In the genomic region with DNA sequence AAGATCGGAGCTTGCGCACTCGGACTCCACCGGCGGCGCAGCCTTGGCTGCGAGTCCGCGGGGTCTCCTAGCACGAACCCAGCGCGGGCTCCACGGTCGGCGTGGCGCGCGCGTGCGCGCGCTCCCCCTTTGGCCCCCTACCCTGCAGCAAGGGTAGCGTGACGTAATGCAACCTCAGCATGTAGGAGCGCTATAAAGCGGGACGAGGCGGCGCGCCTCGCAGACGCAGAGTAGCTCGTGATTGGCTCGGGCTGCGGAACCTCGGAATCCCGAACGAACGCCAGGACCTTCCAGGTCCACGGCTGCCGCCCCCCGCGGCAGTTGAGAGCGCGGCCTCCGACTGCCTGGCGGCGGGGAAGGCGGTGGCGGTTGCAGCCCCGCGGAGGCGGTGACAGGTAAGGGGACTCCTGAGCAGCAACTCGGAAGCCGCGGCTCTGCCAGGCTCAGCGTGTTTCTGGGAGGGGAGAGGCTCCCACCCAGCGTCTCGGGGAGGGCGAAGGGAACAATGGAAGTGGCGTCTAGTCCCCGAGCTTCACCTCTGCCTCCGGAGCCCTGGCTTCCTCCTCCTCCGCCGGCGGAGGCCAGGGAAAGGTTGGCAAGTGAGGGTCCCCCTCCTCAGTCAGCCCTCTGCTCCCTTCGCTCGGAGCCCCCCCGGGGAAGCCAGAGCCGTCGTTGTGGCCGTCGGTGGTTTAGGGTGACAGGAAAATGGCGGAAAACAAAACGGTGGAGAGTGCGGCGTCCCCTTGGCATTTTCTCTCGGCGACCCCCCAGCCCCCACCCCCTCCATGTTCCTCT, we compare ENCODE assay signal across 9 mouse cellular contexts. TPM values are rescaled to one million over a fixed set of nuclear protein-coding genes. Genes with fewer than 3 reads are reported as not detected.
DNase-seq lines count a peak whose midpoint lies in the region; ATAC-seq lines count a peak whose summit lies in the region.
"Had no signal": no experiment of that assay in that cellular context is flagged by ENCODE, and none has a peak within 500 bp of the region (broad histone marks: within the 10 kb centered on the region; RNA-seq: fewer than 3 reads in every experiment).

Zfp711 (plus strand) TSS at position 16 of the 795 bp plus-strand sequence.

- H3K4me3 ChIP-seq in forebrain, embryonic 15.5 days, result peak within 1 kb of the TSS; percentile 78
- peak within 1 kb of the TSS; percentile 60 for H3K4me3 ChIP-seq in hindbrain, embryonic 11.5 days (ENCODE audit: low read depth, low read length)
- peak within 1 kb of the TSS; percentile 65 for H3K4me3 ChIP-seq in lung, embryonic 16.5 days (ENCODE audit: low read length)

- peak within 1 kb of the TSS; percentile 41 for H3K4me2 ChIP-seq in forebrain, embryonic 15.5 days (replicated peaks)
- peak within 1 kb of the TSS; percentile 34 for H3K4me2 ChIP-seq in hindbrain, embryonic 11.5 days (replicated peaks; ENCODE audit: low read depth, low read length)
- H3K4me2 ChIP-seq in lung, embryonic 16.5 days (ENCODE audit: low read depth, low read length), result peak within 1 kb of the TSS; percentile 62

- H3K4me1 ChIP-seq in forebrain, embryonic 15.5 days, result no peaks in the 10 kb centered on the region
- no peaks in the 10 kb centered on the region for H3K4me1 ChIP-seq in hindbrain, embryonic 11.5 days (replicated peaks; ENCODE audit: control insufficient read depth, insufficient read depth, low read length)
- H3K4me1 ChIP-seq in lung, embryonic 16.5 days (replicated peaks; ENCODE audit: control insufficient read depth, insufficient read depth, low read length), result no peaks in the 10 kb centered on the region

- peak; percentile 98 for ATAC-seq in forebrain, embryonic 15.5 days (replicated peaks)
- peak; percentile 97 for ATAC-seq in hindbrain, embryonic 11.5 days (ENCODE audit: low FRiP score)
- ATAC-seq in lung, embryonic 16.5 days (ENCODE audit: low read depth), result peak; percentile 97
- ATAC-seq: Patski had no signal

- no peaks in the 10 kb centered on the region for H3K9me3 ChIP-seq in forebrain, embryonic 15.5 days
- no peaks in the 10 kb centered on the region for H3K9me3 ChIP-seq in hindbrain, embryonic 11.5 days (ENCODE audit: control insufficient read depth, low read length)
- no peaks in the 10 kb centered on the region for H3K9me3 ChIP-seq in lung, embryonic 16.5 days (ENCODE audit: control insufficient read depth, low read length)

- DNase-seq in ES-CJ7 (ENCODE audit: low read depth, low spot score) (peak; percentile 75), MN1 (ENCODE audit: low spot score) (no peak)
- peak; percentile 52 for DNase-seq in cerebellum, adult 11 months
- peak; percentile 86 for DNase-seq in hindbrain, embryonic 11.5 days (ENCODE audit: low spot score)
- peak; percentile 57 to 69 for DNase-seq in layer of hippocampus, postnatal 14 days (ENCODE audit: low spot score in 2 of 2)
- DNase-seq in retina, postnatal 1 day, result peak; percentile 93

- WGBS in forebrain, embryonic 15.5 days, result 18% methylated on average over 62 of the region's 79 CpGs
- 16% methylated on average over 47 of the region's 79 CpGs for WGBS in hindbrain, embryonic 11.5 days
- 17% methylated on average over 67 of the region's 79 CpGs for WGBS in lung, embryonic 16.5 days

- no peaks in the 10 kb centered on the region for H3K27me3 ChIP-seq in forebrain, embryonic 15.5 days
- no peaks in the 10 kb centered on the region for H3K27me3 ChIP-seq in hindbrain, embryonic 11.5 days (ENCODE audit: control insufficient read depth, insufficient read depth, low read length)
- H3K27me3 ChIP-seq in lung, embryonic 16.5 days (ENCODE audit: control insufficient read depth, insufficient read depth, low read depth, low read length), result no peaks in the 10 kb centered on the region

- peak within 1 kb of the TSS; percentile 90 for H3K27ac ChIP-seq in forebrain, embryonic 15.5 days (replicated peaks)
- H3K27ac ChIP-seq in hindbrain, embryonic 11.5 days (ENCODE audit: low read depth, low read length), result peak within 1 kb of the TSS; percentile 75
- H3K27ac ChIP-seq in lung, embryonic 16.5 days (ENCODE audit: low read length), result peak within 1 kb of the TSS; percentile 73

- H3K36me3 ChIP-seq in forebrain, embryonic 15.5 days, result no peaks in the 10 kb centered on the region
- H3K36me3 ChIP-seq in hindbrain, embryonic 11.5 days (ENCODE audit: control insufficient read depth, insufficient read depth, low read length), result no peaks in the 10 kb centered on the region
- no peaks in the 10 kb centered on the region for H3K36me3 ChIP-seq in lung, embryonic 16.5 days (ENCODE audit: control insufficient read depth, insufficient read depth, low read length)

- H3K9ac ChIP-seq in forebrain, embryonic 15.5 days (replicated peaks), result peak within 1 kb of the TSS; percentile 85
- peak within 1 kb of the TSS; percentile 80 for H3K9ac ChIP-seq in hindbrain, embryonic 11.5 days (ENCODE audit: low read depth, low read length)
- H3K9ac ChIP-seq in lung, embryonic 16.5 days (ENCODE audit: low read length), result peak within 1 kb of the TSS; percentile 75

RNA-seq across cellular contexts. Expression of gene Zfp711, which starts in this region (rescaled TPM):
- polyA plus RNA-seq in forebrain, embryonic 15.5 days (2015; fragmentation: Nextera tagmentation; extraction: Ambion mirVana), result 31.7 and 34.0 TPM in 2 replicates
- polyA plus RNA-seq in hindbrain, embryonic 11.5 days (2014; fragmentation: Nextera tagmentation; extraction: Ambion mirVana), result 27.5 and 29.2 TPM in 2 replicates
- 10 to 100 TPM; 14.8 to 16.7 TPM for total RNA-seq in layer of hippocampus, postnatal 14 days (2021)
- 12.4 and 12.6 TPM in 2 replicates for polyA plus RNA-seq in lung, embryonic 16.5 days (2015; fragmentation: Nextera tagmentation; extraction: Ambion mirVana)
- polyA plus RNA-seq: Patski had no signal
